9 mouse cellular contexts compared by ENCODE assay signal in genomic region chr11:96366092-96367041, GRCm38 (mm10). TPM values are rescaled to one million over a fixed set of nuclear protein-coding genes. Genes with fewer than 3 reads are reported as not detected.
DNase-seq lines count a peak whose midpoint lies in the region; ATAC-seq and TF ChIP-seq lines count a peak whose summit lies in the region.
"Had no signal": no experiment of that assay in that cellular context is flagged by ENCODE, and none has a peak within 500 bp of the region (broad histone marks: within the 10 kb centered on the region; RNA-seq: fewer than 3 reads in every experiment).

No protein-coding gene starts in this region.

- no peak overlapping the region for H3K9ac ChIP-seq in heart, embryonic 11.5 days (ENCODE audit: low read depth, low read length)
- H3K9ac ChIP-seq in forebrain, embryonic 16.5 days (replicated peaks; ENCODE audit: low read depth, low read length): no peak overlapping the region
- H3K9ac ChIP-seq: liver, embryonic 15.5 days had no signal

- no peak for ATAC-seq in heart, embryonic 11.5 days (replicated peaks; ENCODE audit: insufficient number of reproducible peaks, low FRiP score, low TSS enrichment)
- ATAC-seq in forebrain, embryonic 16.5 days: no peak

- no peak for TF ChIP-seq CTCF in kidney, adult 2 months (conservative IDR thresholded peaks at IDR 0.05; ENCODE audit: insufficient read depth, insufficient read length, low read depth, low read length)

- DNase-seq in heart, postnatal 14 days: no peak
- peak; percentile 59 for DNase-seq in embryo, embryonic 10 days (ENCODE audit: low spot score)
- DNase-seq in kidney, adult 2 months: peak; percentile 52
- peak; percentile 32 for DNase-seq in lung, postnatal 36 days
- no peak for DNase-seq in adrenal gland, adult 8-10 months
- DNase-seq in adipocyte (ENCODE audit: low spot score): no peak

- no peak for TF ChIP-seq POLR2A in kidney, adult 2 months (IDR thresholded peaks at IDR 0.05; ENCODE audit: low read depth, low read length)

- H3K27me3 ChIP-seq in heart, embryonic 11.5 days (ENCODE audit: control insufficient read depth, insufficient read depth, low read length): peaks cover 87% of the 10 kb centered on the region
- H3K27me3 ChIP-seq in kidney, adult 2 months (replicated peaks; ENCODE audit: control insufficient read depth, insufficient read depth, low read length): peaks cover 1% of the 10 kb centered on the region; the same call in 1 of the 2 replicates
- peaks cover 93% of the 10 kb centered on the region for H3K27me3 ChIP-seq in forebrain, embryonic 16.5 days (replicated peaks; ENCODE audit: control insufficient read depth, insufficient read depth, low read length)

- peak overlapping the region; percentile 21 for H3K4me3 ChIP-seq in heart, embryonic 11.5 days (ENCODE audit: low read depth, low read length)
- peak overlapping the region; percentile 14; the same call in 1 of the 2 replicates for H3K4me3 ChIP-seq in kidney, adult 2 months (ENCODE audit: insufficient read depth, low read depth, low read length)
- H3K4me3 ChIP-seq in forebrain, embryonic 16.5 days (replicated peaks; ENCODE audit: low read length): no peak overlapping the region
- H3K4me3 ChIP-seq: liver, embryonic 15.5 days had no signal

- no peaks in the 10 kb centered on the region for H3K9me3 ChIP-seq in heart, embryonic 11.5 days (replicated peaks; ENCODE audit: control insufficient read depth, low read length)
- no peaks in the 10 kb centered on the region for H3K9me3 ChIP-seq in forebrain, embryonic 16.5 days (ENCODE audit: control insufficient read depth, low read length)
- H3K9me3 ChIP-seq: liver, embryonic 15.5 days had no signal

- no peak overlapping the region for H3K27ac ChIP-seq in heart, embryonic 11.5 days (ENCODE audit: low read depth, low read length)
- H3K27ac ChIP-seq in kidney, adult 2 months (ENCODE audit: insufficient read depth, low read depth, low read length): no peak overlapping the region
- no peak overlapping the region for H3K27ac ChIP-seq in forebrain, embryonic 16.5 days (ENCODE audit: low read length)
- H3K27ac ChIP-seq: liver, embryonic 15.5 days had no signal

- WGBS in heart, embryonic 11.5 days (ENCODE audit: insufficient replicate concordance): 2% methylated on average over 47 of the region's 47 CpGs
- 26% methylated on average over 47 of the region's 47 CpGs for WGBS in kidney, adult 2 months
- 2% methylated on average over 44 of the region's 47 CpGs for WGBS in forebrain, embryonic 16.5 days

- H3K4me2 ChIP-seq in heart, embryonic 11.5 days: peak overlapping the region; percentile 47
- no peak overlapping the region for H3K4me2 ChIP-seq in forebrain, embryonic 16.5 days (ENCODE audit: low read length)
- H3K4me2 ChIP-seq: liver, embryonic 15.5 days had no signal

- no peaks in the 10 kb centered on the region for H3K36me3 ChIP-seq in heart, embryonic 11.5 days (ENCODE audit: control insufficient read depth, insufficient read depth, low read length)
- no peaks in the 10 kb centered on the region for H3K36me3 ChIP-seq in kidney, adult 2 months (ENCODE audit: control insufficient read depth, insufficient read depth, low read length)
- no peaks in the 10 kb centered on the region for H3K36me3 ChIP-seq in forebrain, embryonic 16.5 days (ENCODE audit: control insufficient read depth, insufficient read depth)
- H3K36me3 ChIP-seq: liver, embryonic 15.5 days had no signal

- intact Hi-C loops in heart, postnatal 14 days (cut with DNase I): no loop called here

- peaks cover 5% of the 10 kb centered on the region; the same call in 1 of the 2 replicates for H3K4me1 ChIP-seq in heart, embryonic 11.5 days (ENCODE audit: control insufficient read depth, insufficient read depth, low read length)
- no peaks in the 10 kb centered on the region for H3K4me1 ChIP-seq in kidney, adult 2 months (ENCODE audit: control insufficient read depth, insufficient read depth, low read length)
- H3K4me1 ChIP-seq in forebrain, embryonic 16.5 days (replicated peaks; ENCODE audit: control insufficient read depth, insufficient read depth, low read length): no peaks in the 10 kb centered on the region
- H3K4me1 ChIP-seq: liver, embryonic 15.5 days had no signal

RNA-seq across cellular contexts. Expression of gene Hoxb1, which starts 0.8 kb away (rescaled TPM):
- 0.19 TPM in 1 of 2 replicates, not detected in the other for polyA plus RNA-seq in heart, embryonic 11.5 days (2014; fragmentation: Nextera tagmentation; extraction: Ambion mirVana)
- not detected for total RNA-seq in heart, postnatal 14 days (2021)
- polyA plus RNA-seq in kidney, adult 2 months (2012; rRNA removed): not detected in 2 replicates
- polyA plus RNA-seq in forebrain, embryonic 16.5 days (2015; fragmentation: Nextera tagmentation; extraction: Ambion mirVana): not detected in 2 replicates
- not detected for total RNA-seq in adrenal gland, adult 8-10 months (2022)
- polyA plus RNA-seq: liver, embryonic 15.5 days had no signal

RNA-seq across cellular contexts. Expression of gene Hoxb2, which starts 16.0 kb away (rescaled TPM):
- 4.5 and 7.4 TPM in 2 replicates for polyA plus RNA-seq in heart, embryonic 11.5 days (2014; fragmentation: Nextera tagmentation; extraction: Ambion mirVana)
- total RNA-seq in heart, postnatal 14 days (2021): 1 to 10 TPM in 1 of 2 experiments, under 1 TPM in 1; 0.78 to 1.3 TPM
- 22.8 and 28.4 TPM in 2 replicates for polyA plus RNA-seq in kidney, adult 2 months (2012; rRNA removed)
- polyA plus RNA-seq in forebrain, embryonic 16.5 days (2015; fragmentation: Nextera tagmentation; extraction: Ambion mirVana): not detected in 2 replicates
- 10 to 100 TPM; 20.8 to 27.5 (median 23.7) TPM for total RNA-seq in adrenal gland, adult 8-10 months (2022)

RNA-seq across cellular contexts. Expression of gene Hoxb3, which starts 43.2 kb away (rescaled TPM):
- 0.74 and 1.0 TPM in 2 replicates for polyA plus RNA-seq in heart, embryonic 11.5 days (2014; fragmentation: Nextera tagmentation; extraction: Ambion mirVana)
- under 1 TPM; 0.76 to 0.79 TPM for total RNA-seq in heart, postnatal 14 days (2021)
- 10.1 and 14.1 TPM in 2 replicates for polyA plus RNA-seq in kidney, adult 2 months (2012; rRNA removed)
- polyA plus RNA-seq in forebrain, embryonic 16.5 days (2015; fragmentation: Nextera tagmentation; extraction: Ambion mirVana): not detected in 2 replicates
- 10 to 100 TPM; 19.4 to 61.4 (median 27.9) TPM for total RNA-seq in adrenal gland, adult 8-10 months (2022)

RNA-seq across cellular contexts. Expression of gene Hoxb4, which starts 48.3 kb away (rescaled TPM):
- polyA plus RNA-seq in heart, embryonic 11.5 days (2014; fragmentation: Nextera tagmentation; extraction: Ambion mirVana): 0.21 and 0.77 TPM in 2 replicates
- 1 to 10 TPM; 1.0 to 1.3 TPM for total RNA-seq in heart, postnatal 14 days (2021)
- polyA plus RNA-seq in kidney, adult 2 months (2012; rRNA removed): 12.6 and 14.6 TPM in 2 replicates
- polyA plus RNA-seq in forebrain, embryonic 16.5 days (2015; fragmentation: Nextera tagmentation; extraction: Ambion mirVana): not detected in 2 replicates
- 10 to 100 TPM; 19.9 to 45.3 (median 27.0) TPM for total RNA-seq in adrenal gland, adult 8-10 months (2022)

Comparison
In these comparisons a context has a peak if more than half of its experiments do, and no peak if none do; other contexts are left out.
1. DNase-seq: peak in embryo, embryonic 10 days (single experiment), kidney, adult 2 months (single experiment) and lung, postnatal 36 days (single experiment); none in heart, postnatal 14 days (0 of 2), adrenal gland, adult 8-10 months (single experiment) and adipocyte (single experiment).